Mouse (Mus musculus) induced T-regulatory cell, adult 2 months (primary cell): ENCODE measurements around the gene Rab23.
A peak's percentile ranks its signal among the peaks of the same experiment; 100 is the strongest.
"Not testable (repeated sequence)": the region's sequence is repeated elsewhere in the genome, so short reads cannot be mapped to it uniquely, and the experiment has no call there.

Source experiments
- DNase-seq: peaks from one replicate; pipeline ENCODE4 v3.0.0-alpha.2; 2012; ENCODE audit warnings: low read depth

The Rab23 gene

DNA sequence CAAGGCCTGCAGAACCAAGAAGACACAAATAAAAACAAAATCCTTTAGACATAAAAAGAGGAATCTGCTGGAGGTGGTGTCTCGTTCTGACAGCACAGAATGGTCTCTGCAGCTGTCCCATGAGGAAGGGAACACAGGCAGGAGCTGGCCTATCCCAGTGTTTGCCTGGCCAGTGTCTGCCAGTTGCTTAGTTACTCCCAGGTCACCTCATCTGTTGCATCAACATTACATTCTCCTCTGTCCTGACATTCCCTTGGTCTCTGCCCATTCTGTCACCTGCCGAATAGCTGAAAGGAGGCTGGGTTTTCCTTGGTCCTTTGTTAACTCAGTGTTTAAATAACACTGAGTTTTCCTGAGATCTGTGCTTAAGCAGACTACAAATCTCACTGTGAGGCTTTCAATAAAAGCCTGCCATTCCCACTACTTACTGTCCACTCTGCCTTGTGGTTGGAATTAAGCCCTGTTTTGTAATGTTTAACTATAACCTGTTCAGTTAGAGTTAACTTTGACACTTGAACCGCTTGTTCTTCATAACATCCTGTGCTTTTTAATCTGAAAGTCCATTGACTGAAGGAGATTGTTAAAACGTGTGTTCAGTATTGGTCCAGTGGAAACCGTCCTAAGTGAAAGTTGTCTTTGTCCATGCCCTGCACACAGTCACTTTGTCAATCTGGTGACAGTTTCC lies 14.5 kb downstream of the Rab23 start:
- no peak for DNase-seq

DNA sequence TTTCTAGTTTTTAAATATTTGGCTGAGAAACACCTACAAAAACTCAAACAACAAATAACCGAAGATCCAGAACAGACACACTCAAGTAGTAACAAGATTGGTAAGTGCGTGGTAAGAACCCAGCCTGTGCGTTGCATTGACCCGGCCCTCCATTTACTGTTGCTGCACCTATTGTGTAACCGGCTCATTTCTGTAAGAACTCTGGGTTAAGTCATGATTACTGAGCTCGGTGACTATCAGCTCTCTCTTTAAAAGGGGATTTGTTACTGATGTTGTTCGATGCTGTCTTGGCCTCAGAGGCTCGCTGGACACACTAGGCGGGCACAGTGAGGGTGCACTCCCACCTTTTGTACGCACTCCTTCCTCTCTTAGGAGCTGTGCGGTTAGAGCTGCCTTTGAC lies 18.6 kb downstream of the Rab23 start:
- DNase-seq = no peak

DNA sequence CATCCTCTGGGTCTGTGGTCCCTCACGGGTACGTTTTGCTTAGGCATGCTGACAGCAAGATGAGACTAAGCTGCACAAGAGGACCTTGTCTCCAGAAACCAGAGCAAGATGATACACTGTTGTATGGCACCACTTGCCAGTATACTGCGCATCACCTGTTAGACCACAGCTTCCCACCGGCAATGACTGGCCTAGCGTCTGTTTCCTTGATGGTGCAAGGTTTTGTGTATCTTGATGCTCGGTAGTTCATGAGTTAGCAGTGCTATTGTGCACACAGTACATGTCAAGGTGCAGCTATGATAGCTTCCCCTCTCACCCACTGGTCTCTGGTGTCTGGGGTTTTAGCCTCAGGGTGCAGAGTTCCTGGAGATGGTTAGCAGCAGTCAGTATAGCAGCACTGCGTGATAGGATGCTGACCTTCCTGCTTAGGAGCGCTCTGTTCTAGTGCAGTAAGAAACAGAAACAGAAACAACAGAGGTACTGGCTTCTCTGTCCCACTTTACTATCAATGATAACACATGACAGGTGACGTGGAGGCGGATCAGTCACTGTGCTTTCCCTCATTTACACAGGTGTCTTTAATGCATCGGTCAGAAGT lies 19.1 kb downstream of the Rab23 start:
- no peak for DNase-seq

DNA sequence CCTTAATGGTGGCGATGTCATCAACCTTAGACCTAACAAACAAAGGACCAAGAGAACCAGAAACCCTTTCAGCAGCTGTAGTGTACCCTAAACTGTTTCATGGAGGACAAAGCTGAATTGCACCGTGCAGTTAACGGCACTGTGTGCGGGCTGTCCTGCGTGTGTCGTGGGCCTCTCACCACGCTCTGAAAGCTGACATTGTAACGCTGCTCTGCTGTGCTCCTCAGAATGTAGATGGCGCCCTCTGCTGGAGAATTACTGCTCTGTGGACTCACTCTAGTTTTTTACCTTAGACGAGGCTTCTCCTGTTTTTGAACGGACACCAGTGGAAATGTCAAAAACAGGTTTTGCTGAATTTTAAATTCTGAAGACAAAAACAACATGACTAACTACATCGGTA lies 19.6 kb downstream of the Rab23 start:
- peak; percentile 90 for DNase-seq

DNA sequence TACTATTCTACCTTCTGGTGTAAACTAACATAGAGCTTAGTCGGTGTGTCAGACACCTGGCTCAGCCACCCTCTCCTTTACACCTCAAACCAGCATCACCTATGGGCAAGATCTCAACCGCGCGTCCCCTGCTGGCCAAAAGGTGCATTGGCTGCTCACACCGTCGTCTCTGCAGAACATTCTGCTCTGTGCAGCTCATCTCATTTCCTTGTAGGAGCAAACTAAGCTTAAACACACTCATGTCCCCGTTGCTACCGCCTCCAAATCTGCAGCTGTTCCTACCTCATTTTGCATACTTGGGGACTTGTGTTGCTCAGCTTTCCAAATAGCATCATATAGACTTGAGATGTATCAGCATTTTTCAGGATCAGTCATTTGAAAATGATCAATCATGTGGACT lies 23.2 kb downstream of the Rab23 start:
- peak; percentile 67 for DNase-seq

DNA sequence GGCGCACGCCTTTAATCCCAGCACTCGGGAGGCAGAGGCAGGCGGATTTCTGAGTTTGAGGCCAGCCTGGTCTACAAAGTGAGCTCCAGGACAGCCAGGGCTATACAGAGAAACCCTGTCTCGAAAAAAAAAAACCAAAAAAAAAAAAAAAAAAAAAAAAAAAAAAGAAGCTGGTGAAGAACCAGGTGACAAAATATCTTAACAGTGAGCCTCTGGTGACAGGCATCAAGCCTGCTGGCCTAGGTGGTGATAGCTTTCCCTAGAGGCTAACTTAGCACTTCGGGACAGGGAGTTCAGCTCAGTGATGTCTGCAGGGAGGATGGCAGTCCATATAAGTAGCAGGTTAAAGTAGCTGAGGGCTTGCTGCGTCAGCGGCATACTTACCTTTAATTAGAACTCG lies 25.1 kb downstream of the Rab23 start:
- not testable (repeated sequence) for DNase-seq

DNA sequence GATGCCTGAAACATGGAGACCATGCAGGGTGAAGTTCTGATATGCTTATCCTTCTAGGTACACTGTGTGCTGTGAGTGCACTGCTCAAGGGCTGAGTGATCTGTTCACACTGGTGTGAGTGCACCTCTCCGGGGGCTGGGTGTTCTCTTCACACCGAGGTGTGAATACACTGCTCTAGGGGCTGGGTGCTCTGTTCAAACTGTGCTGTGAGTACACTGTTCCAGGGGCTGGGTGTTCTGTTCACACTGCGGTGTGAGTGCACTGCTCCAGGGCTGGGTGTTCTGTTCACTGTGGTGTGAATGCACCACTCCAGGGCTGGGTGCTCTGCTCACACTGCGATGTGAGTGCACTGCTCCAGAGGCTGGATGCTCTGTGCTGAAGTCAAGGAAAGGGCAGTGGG lies 26.2 kb downstream of the Rab23 start:
- no peak for DNase-seq

DNA sequence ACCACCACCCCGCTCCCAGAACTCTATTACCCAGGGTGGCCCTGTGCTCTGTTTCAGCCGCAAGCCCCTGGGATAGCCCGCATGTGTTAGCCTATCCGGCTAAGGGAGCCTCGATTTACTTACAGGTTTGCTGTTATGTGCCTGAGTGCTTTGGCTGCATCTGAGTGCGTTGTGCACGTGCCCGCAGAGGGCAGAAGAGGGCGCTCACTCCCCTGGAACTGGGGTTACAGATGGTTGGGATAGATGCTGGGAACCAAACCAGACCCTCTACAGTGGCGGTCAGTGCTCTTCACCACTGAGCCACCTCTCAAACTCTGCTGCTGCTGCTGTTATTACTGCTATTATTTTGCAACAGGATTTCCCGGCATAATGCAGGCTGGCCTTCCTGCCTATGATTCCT lies 29.4 kb downstream of the Rab23 start:
- no peak for DNase-seq

DNA sequence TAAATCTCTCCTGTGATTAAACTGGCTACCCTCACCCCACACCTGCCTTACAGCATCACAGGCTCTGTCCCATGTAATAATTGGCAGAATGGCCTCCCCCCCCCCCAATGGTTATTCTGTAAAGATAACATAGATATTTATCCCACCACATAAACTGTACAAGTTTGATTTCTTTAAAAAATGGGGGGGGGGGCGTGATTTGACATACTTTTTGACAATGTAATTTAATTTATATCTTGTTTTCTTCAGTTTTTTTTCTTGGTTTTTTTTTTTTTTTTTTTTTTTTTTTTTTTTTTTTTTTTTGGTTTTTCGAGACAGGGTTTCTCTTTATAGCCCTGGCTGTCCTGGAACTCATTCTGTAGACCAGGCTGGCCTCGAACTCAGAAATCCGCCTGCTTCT lies 30.0 kb downstream of the Rab23 start:
- DNase-seq = not testable (repeated sequence)

DNA sequence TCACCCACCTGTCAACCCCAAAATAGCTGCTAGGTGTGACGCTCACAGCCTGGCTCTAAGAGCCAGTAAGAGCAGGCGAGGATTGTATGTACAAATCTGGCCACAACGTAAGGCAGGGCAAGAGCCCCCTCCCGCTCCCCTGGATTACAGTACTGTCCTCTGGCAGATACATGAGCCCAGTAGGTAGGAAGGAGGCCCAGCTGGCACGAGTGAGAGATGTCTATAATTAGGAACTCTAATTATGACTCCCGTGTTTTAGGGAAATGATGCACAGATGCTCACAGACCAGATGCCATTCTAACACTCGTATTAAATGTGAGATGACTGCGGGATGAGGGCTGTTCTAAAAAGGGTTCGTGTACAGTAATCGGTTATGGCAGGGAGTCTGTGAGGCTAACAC lies 31.6 kb downstream of the Rab23 start:
- no peak for DNase-seq

DNA sequence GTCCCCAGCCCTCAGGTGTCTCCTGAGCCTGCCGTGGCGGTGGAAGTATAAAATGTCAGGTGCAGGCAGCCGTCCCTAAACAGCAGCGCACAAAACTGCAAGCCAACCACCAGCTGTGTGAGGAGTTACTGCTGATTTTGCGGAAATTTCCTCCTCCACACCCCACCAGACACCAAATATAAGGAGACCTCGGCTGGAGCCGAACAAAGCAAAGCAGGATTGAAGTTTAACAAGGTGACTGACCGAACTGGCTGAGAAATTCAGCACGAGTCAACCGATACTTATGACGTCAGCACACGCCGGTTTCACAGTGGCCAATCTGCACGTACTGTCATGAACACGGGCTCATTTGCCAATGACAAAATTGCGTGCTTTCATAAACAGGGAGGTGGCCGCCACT lies 34.4 kb downstream of the Rab23 start:
- no peak for DNase-seq

DNA sequence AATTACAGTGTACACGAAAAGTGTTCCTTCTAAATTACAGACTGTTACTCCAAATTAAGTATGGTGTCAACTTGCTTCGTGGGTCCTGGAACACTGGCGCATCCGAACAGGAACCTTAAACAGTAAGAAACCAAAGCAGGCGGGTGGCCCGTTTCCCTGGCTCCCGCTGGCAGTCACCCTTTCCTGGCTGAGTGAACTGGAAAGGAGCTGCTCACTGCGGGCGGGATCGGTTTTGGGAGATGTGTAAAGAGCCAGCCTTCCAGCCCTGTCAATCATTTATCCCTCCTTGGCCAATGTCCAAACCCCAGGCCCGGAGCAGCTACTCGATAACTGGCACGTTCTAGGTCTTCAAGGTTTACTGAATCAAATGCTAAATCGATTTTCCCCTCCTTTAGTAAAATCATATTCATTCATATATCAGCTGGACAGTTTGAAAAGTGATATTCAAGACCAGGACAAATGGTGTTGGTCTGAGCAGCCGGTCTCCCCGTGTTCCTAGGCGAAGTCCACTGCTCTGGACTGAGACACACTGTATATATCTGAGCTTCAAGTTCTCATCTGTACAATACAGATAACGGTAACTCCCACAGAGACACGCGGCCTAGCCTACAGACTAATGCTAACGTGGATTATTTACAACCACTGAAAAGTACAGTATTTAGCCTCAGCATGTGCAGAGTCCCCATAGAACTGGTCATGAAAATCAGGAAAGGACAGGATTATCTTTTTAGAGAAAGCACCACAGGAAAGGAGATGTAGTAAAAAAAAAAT lies 35.5 kb downstream of the Rab23 start:
- no peak for DNase-seq

DNA sequence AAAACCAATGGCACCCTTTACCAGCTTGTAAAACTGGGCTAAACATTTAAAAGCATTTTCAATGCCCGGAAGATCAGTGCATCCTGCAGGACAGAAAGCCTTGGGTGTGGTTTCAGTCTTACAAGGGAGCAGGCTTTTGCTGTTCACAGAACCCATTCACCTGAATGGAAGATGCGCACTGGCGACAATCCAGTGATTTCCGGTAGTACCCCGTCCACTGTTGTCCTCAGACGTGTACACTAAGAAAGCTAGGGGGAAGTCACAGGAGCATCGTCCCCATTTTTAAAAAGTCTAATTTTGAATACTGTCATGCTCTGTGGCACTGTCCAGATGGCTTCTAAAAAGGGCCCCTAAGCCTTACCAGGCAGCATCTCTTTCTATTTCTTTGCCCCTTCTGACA lies 36.1 kb downstream of the Rab23 start:
- no peak for DNase-seq

DNA sequence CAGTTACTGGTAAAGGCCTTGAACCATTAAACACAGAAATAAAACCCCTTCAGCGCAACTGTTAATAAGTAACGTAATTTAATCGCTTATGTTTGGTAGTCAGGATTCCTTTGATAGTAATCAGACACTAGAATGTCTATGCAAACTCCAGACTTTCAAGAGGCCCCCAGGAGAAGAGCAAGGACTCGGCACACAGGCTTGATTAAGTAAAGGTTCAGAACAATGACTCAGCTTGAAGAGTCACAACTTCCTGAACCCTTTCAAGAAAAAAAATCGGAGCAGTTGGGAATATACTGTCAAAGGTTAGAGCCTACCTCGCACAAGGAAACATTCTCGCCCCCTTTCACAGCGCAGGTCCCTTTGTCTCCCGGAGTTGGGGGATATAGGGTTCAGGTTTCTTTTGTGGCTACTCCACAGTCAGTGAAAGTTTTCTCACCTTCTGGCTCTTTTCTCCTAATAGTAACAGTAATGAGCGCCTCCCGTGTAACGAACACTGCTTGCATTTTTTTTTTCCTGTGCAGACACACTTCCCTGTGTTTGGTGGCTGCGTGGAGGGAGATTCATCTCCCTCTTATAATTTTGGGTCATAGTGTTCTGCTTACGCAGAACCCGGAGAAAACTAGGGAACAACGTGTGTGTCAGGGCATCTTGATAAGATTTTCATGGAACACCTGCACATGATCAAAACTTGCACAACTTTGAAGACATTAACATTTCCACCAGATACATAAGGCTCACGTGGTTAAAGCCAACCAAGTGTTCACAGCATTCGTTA lies 36.8 kb downstream of the Rab23 start:
- DNase-seq = peak; percentile 4

DNA sequence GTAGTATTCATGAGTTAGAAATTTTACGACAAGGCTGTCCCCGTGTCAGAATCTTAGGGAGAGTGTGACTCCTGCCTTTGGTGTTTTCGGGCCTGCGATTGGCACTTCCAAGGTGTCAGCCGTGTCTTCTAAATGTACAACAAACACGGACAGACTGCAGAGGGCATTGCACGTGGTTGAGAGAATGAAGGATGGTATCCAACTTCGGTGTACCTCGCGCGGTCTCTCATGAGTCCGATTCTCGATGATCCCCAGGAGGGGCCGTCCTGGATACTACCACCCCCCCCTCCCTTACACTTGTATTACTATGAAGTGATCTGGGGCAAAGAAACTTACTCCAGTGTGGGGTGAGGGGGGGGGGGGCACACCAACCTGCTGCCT lies 37.3 kb downstream of the Rab23 start:
- peak; percentile 41 for DNase-seq

DNA sequence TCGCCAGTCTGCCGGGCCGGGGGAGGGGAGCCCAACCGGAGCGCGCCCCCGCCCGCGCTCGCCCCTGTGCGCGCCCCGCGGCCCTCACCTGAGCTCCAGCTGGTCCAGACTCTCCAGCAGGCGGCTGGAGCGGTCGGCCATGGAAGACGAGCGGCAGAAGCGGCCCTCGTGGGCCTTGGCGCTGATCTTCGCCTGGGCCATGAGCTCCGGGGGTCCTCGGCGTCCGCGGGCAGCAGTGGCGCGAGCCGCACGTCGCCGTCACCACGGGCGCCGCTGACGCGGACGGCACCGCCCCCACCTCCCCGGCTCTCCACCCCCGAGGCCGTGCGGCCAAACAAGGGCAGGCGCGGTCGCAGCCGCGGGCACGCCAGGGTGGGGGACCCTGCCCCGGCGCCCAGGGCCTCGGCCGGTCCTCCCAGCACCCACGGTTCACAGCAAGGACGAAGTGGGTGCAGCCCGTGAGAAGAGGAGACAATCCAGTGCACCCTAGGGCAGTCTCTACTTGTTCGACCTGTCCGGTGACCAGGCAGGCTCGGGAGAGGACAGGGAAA lies 37.9 kb downstream of the Rab23 start, which contains the start of gene Bag2:
Gene Bag2 (minus strand): TSS at position 305 of the 551 bp plus-strand sequence.
- peak; percentile 61 for DNase-seq

DNA sequence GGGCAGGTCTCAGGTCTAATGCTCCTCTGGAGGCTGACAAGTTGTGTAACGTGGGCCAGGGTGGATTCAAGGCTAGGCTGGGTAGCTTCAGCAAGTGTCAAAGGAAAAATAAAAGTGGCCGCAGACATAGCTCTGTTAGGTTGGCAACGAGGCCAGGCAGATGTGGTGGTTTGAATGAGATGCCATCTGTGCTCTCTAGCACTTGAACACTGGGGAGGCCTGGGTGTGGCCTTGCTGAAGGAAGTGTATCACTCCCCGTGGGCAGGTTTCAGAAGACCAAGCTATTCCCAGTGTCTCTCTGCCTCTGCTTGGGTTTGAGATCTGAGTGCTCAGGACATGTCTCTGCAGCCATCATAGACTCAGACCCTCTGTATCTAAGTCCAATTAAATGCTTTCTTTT lies 38.8 kb downstream of the Rab23 start:
- peak; percentile 25 for DNase-seq

DNA sequence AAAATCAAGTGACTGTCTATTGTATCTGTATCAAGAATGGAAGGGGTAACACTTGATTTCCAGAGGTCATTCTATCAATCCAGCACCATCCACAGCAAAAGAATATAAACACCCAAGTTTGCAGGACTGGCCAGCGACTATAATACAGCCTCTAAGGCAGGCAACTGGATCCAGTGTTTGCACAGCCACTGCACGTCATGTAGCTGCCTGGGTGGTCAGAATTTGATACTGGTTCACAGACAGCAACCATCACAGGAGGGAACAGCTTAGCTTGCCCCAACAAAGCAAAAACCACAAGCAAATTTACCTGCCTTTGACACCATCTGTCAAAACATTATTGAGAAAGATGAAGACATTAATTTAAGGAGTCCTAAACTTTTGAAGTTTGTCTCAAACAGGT lies 44.1 kb downstream of the Rab23 start:
- no peak for DNase-seq

DNA sequence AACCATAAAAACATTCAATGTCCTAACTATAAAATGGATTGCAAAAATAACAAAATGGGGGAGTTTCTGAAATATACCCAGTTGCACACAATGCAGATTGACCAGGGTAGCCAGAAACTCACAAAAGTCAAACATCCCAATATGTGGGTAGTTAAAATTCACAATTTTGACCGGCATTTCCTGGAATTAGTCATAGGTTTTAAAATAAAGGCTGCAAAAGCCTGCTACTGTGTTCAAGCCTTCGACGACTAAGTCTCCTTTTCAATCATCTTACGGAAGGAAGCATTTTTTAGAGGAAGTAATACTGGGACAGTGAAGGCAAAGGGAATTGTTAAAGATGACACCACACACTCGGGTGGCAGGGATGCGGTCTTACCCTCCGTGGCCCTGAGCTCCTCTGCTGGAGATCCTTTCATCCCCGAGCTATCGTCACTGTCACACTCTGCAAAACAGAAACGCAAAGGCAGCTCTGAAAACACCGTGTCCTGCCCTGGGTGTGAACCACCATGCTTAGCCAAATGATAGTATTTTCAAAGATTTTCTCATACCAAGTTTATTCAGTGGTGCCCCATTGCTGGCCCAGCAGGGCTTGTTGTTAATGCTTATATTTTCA lies 45.9 kb downstream of the Rab23 start:
- DNase-seq = no peak

DNA sequence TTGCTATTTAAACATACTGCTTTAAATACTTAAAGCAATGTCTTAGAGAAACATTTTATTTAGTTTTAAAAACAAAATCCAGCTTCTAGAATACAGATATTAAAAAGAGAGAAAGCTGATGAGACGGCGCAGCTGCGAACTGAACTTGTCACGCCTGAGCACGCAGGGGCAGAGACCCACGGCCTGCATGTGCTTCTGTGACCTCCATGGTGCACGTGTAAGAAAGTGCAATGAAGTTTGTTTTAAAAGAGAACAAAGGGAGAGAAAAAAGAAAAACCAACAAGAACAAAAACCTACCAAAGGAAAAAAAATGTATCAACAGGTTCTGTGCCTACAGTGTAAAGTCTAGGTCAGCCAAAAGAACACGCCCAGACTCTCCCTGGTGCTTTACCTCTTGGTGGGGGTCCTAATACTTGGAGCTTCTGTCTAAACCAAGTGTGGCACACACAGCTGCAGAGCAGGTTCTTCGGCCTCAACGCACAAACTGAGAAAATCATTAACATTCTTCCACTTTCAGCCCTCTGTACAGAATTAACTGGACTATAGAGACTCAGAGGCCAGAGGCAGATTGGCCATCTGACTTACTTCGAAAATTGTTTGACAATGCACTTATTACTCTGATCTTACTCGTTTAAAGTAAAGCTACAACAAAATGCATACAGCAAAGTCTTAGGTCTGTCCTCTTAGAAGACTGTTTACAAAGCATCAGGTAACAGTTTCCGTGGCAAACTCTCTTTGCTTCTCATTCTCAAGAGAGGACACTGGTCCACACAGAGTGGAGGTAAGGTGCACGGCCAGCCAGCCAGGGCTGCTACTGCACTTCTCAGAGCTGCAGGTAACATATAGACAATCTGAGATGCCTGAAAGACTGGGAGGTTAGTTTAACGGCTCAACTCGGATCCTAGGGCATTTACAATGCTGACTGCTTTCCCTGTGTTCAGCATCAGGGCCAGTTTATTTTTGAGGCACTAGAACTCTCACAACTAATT lies 47.1 kb downstream of the Rab23 start:
- DNase-seq = no peak
